Mouse (Mus musculus) brain, adult 2 months (tissue): ENCODE results near the gene Six4.
A peak's percentile ranks its signal among the peaks of the same experiment; 100 is the strongest.
"Not testable (repeated sequence)": the region's sequence is repeated elsewhere in the genome, so short reads cannot be mapped to it uniquely, and the experiment has no call there.

Source experiments
- DNase-seq: peaks from one replicate; pipeline ENCODE4 v3.0.0; 2011; ENCODE audit warnings: low read depth, low spot score

The Six4 gene

DNA sequence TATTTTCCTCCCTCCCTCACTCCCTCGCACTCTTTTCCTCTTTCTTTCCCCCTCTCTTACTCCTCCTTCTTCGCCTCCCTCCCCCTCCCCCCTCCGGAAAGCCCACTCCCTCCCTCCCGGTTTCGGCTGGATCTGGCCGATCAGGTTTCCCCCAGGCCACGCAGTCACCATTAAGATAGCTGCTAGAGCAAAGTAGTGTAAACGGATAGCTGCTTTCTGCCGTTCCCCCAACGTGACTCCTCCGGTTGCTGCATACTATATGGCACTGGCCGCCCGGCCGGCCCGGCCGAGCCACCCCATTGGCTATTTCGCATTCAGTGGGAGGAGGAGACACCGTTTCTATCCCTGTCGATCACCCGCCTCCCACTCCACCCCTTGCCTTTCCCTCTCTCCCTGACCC lies at the start of gene Six4:
TSS of gene Six4 (minus strand) at position 261 of the 400 bp plus-strand sequence.
- peak; percentile 83 for DNase-seq

GRCm38 (mm10) chr12:73162408-73163181 lies 49.3 kb upstream of the Six4 start:
- peak; percentile 56 for DNase-seq

DNA sequence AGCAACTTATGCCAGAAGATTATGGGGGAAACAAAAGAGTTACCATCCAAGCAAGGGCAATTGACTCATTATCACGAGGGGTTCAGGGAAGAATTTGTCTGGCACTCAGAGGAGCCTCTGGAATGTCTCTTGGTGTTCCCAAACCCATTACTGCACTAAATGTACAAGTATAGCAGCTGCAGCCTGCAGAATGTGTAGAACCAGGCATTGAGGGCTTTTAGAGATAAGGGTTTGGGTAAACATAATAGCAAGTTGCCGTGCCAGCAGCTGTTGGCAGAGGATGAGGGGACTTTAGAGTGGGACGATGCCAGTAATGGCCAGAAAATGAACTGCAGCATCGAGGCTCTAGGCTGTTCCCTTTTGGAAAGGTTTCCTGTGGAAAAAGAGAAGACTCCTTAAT lies 47.1 kb upstream of the Six4 start:
- peak; percentile 29 for DNase-seq

GRCm38 (mm10) chr12:73154150-73154549 lies 40.9 kb upstream of the Six4 start:
- no peak for DNase-seq

GRCm38 (mm10) chr12:73151038-73151437 lies 37.8 kb upstream of the Six4 start:
- DNase-seq: not testable (repeated sequence)

GRCm38 (mm10) chr12:73147236-73147635 lies 34.0 kb upstream of the Six4 start:
- DNase-seq: peak; percentile 25

- no peak for DNase-seq
Measured at GRCm38 (mm10) chr12:73140732-73141131, 27.5 kb upstream of the Six4 start.

GRCm38 (mm10) chr12:73125250-73125649 lies 12.0 kb upstream of the Six4 start:
- DNase-seq: no peak

- peak; percentile 95 for DNase-seq
Measured at GRCm38 (mm10) chr12:73123093-73124041, 10.1 kb upstream of the Six4 start, which contains the start of gene Mnat1. TSS of gene Mnat1 (plus strand) at chr12:73123717.

- DNase-seq: peak; percentile 62
Measured at GRCm38 (mm10) chr12:73112326-73113087, 749 bp downstream of the Six4 start.

GRCm38 (mm10) chr12:73111561-73112325 lies 1.5 kb downstream of the Six4 start:
- DNase-seq: no peak

GRCm38 (mm10) chr12:73110431-73111111 lies 2.7 kb downstream of the Six4 start:
- DNase-seq: peak; percentile 49

GRCm38 (mm10) chr12:73107821-73108220 lies 5.4 kb downstream of the Six4 start:
- no peak for DNase-seq

- no peak for DNase-seq
Measured at GRCm38 (mm10) chr12:73103713-73104112, 9.5 kb downstream of the Six4 start.

GRCm38 (mm10) chr12:73098593-73098992 lies 14.7 kb downstream of the Six4 start:
- no peak for DNase-seq

DNA sequence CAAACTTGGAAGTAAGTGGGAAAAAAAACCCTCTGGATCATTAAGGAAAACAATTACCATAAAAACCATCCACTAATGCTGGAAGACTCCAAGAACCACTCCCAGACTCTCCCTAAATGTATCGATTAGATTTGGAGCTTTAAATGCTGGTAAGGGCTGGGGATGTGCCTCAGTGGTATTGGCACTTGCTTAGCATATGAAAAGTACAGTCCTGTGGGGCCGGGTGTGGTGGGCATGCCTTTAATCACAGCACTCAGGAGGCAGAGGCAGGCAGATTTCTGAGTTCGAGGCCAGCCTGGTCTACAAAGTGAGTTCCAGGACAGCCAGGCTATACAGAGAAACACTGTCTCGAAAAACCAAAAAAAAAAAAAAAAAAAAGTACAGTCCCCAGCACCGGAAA lies 17.1 kb downstream of the Six4 start:
- DNase-seq: not testable (repeated sequence)

GRCm38 (mm10) chr12:73094605-73095004 lies 18.7 kb downstream of the Six4 start:
- no peak for DNase-seq

DNA sequence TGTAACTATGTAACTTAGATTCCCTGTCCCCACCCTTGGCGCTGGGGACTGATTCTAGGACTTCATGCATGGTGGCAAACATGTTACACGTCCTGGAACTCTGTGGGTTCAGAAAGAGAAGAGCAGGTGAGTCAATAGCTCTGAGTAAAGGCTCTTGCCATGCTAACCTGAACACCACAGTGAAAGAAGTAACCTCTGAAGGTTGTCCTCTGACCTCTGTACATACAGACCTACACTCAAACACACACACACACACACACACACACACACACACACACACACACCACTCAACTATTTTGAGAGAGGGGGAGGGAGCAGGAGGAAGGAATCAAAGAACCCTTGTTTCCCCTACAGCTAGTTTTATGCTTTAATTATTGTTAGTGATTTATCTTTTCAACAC lies 19.1 kb downstream of the Six4 start:
- DNase-seq: no peak

DNA sequence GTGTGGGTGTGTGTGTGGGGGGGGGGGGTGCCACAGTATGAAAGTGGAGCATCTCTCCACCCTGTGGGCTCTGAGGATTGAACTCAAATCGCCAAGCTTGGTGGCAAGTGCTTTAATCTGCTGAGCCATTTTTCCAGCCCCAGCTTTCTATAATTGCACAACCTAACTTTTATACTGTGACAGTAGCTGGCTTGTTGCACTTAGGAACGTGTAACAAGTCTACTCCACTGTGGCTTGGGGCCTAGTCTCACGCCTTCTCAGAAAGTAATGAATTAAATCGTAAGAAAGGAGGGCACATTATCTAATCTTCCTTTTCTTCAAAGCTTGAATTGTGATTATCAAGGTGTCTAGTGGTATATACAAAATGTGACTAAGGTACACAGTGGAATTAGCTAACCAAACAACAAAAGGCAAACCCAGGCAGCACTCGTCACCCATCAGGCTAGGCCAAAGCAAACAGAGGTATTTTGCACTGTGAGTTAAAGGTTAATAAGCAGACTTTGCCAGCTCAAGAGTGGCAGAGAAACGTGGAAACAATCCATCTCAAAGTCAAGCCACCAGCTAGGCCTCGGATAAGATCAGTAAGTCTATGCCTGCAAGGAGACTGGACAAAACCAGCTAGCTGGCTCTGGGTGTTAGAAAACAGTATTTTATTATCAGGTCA lies 22.5 kb downstream of the Six4 start:
- DNase-seq: no peak

DNA sequence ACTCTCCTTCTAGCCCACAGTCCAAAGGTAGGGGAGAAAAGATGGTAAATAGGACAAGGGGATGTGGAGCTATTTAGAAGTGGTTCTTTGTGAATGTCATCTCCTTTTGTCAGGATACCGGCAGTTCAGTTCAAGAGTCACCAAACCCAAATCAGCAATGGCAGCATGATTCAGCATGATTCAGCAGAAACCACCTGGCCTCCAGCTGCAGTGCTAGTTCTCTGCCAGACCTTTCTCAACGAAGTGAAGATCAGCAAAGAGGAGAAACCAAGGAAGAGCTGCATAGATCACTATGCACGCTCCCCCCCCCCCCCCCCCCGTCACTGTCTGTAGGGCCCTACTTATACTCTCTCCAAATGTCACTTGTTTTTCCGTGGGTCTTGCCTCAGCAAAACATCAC lies 24.3 kb downstream of the Six4 start:
- DNase-seq: no peak
